Mouse (Mus musculus): ENCODE measurements around the gene Rbms3. TPM values are rescaled to one million over a fixed set of nuclear protein-coding genes. Genes with fewer than 3 reads are reported as not detected.

Gene Rbms3
- polyA plus RNA-seq, 1 experiment from 2014 or later, result 45.9 TPM

- H3K27ac ChIP-seq (replicated peaks; ENCODE audit: low read depth, low read length), result no peak overlapping the region
- H3K27me3 ChIP-seq (ENCODE audit: control insufficient read depth, insufficient read depth, low read length), result no peaks in the 10 kb centered on the region
- H3K9me3 ChIP-seq (replicated peaks; ENCODE audit: control insufficient read depth, low read length), result no peaks in the 10 kb centered on the region
- no peaks in the 10 kb centered on the region for H3K4me1 ChIP-seq (ENCODE audit: control insufficient read depth, insufficient read depth, low read length)
- no peak overlapping the region for H3K4me3 ChIP-seq (ENCODE audit: low read depth, low read length)
- H3K9ac ChIP-seq (replicated peaks; ENCODE audit: low read length), result no peak overlapping the region
- 84% methylated on average over 15 of the region's 15 CpGs for WGBS
- DNase-seq (ENCODE audit: low spot score) (no peak), ATAC-seq (replicated peaks; ENCODE audit: insufficient number of reproducible peaks, low FRiP score, low TSS enrichment, low read depth) (no peak)
- no peak overlapping the region for H3K4me2 ChIP-seq (ENCODE audit: low read depth, low read length)
- no peaks in the 10 kb centered on the region for H3K36me3 ChIP-seq (replicated peaks; ENCODE audit: control insufficient read depth, insufficient read depth, low read depth, low read length)
Observed at GRCm38 (mm10) chr9:117187116-117188034, 442.3 kb downstream of the Rbms3 start.

GRCm38 (mm10) chr9:117180658-117181057, 449.1 kb downstream of the Rbms3 start:
- no peaks in the 10 kb centered on the region for H3K4me1 ChIP-seq (ENCODE audit: control insufficient read depth, insufficient read depth, low read length)
- H3K36me3 ChIP-seq (replicated peaks; ENCODE audit: control insufficient read depth, insufficient read depth, low read depth, low read length), result no peaks in the 10 kb centered on the region
- ATAC-seq (replicated peaks; ENCODE audit: insufficient number of reproducible peaks, low FRiP score, low TSS enrichment, low read depth), result no peak
- H3K9ac ChIP-seq (replicated peaks; ENCODE audit: low read length), result no peak overlapping the region
- no peaks in the 10 kb centered on the region for H3K27me3 ChIP-seq (ENCODE audit: control insufficient read depth, insufficient read depth, low read length)
- H3K9me3 ChIP-seq (replicated peaks; ENCODE audit: control insufficient read depth, low read length), result no peaks in the 10 kb centered on the region
- H3K27ac ChIP-seq (replicated peaks; ENCODE audit: low read depth, low read length), result no peak overlapping the region
- H3K4me3 ChIP-seq (ENCODE audit: low read depth, low read length), result no peak overlapping the region
- H3K4me2 ChIP-seq (ENCODE audit: low read depth, low read length), result no peak overlapping the region
- DNase-seq (ENCODE audit: low spot score), result peak; percentile 57
- WGBS, result 57% methylated on average over 7 of the region's 7 CpGs

- Histone ChIP-seq H3K4me2 (ENCODE audit: low read depth, low read length) (no peak overlapping the region), H3K27me3 (ENCODE audit: control insufficient read depth, insufficient read depth, low read length) (no peaks in the 10 kb centered on the region), H3K9me3 (replicated peaks; ENCODE audit: control insufficient read depth, low read length) (no peaks in the 10 kb centered on the region), H3K27ac (replicated peaks; ENCODE audit: low read depth, low read length) (no peak overlapping the region), H3K9ac (replicated peaks; ENCODE audit: low read length) (no peak overlapping the region), H3K4me1 (ENCODE audit: control insufficient read depth, insufficient read depth, low read length) (no peaks in the 10 kb centered on the region), H3K36me3 (replicated peaks; ENCODE audit: control insufficient read depth, insufficient read depth, low read depth, low read length) (no peaks in the 10 kb centered on the region), H3K4me3 (ENCODE audit: low read depth, low read length) (no peak overlapping the region)
- 90% methylated on average over 4 of the region's 4 CpGs for WGBS
- ATAC-seq (replicated peaks; ENCODE audit: insufficient number of reproducible peaks, low FRiP score, low TSS enrichment, low read depth), result no peak
- DNase-seq (ENCODE audit: low spot score), result no peak
Observed at GRCm38 (mm10) chr9:117178366-117178765, 451.3 kb downstream of the Rbms3 start.

GRCm38 (mm10) chr9:117172526-117172925, 457.2 kb downstream of the Rbms3 start:
- no peak overlapping the region for H3K4me2 ChIP-seq (ENCODE audit: low read depth, low read length)
- 83% methylated on average over 7 of the region's 7 CpGs for WGBS

GRCm38 (mm10) chr9:117169196-117169595, 460.5 kb downstream of the Rbms3 start:
- H3K9ac ChIP-seq (replicated peaks; ENCODE audit: low read length), result no peak overlapping the region
- H3K27me3 ChIP-seq (ENCODE audit: control insufficient read depth, insufficient read depth, low read length), result no peaks in the 10 kb centered on the region
- H3K27ac ChIP-seq (replicated peaks; ENCODE audit: low read depth, low read length), result no peak overlapping the region
- H3K4me3 ChIP-seq (ENCODE audit: low read depth, low read length), result no peak overlapping the region
- 93% methylated on average over 5 of the region's 5 CpGs for WGBS
- ATAC-seq (replicated peaks; ENCODE audit: insufficient number of reproducible peaks, low FRiP score, low TSS enrichment, low read depth) (no peak), DNase-seq (ENCODE audit: low spot score) (no peak)
- H3K9me3 ChIP-seq (replicated peaks; ENCODE audit: control insufficient read depth, low read length), result no peaks in the 10 kb centered on the region
- no peaks in the 10 kb centered on the region for H3K36me3 ChIP-seq (replicated peaks; ENCODE audit: control insufficient read depth, insufficient read depth, low read depth, low read length)
- H3K4me1 ChIP-seq (ENCODE audit: control insufficient read depth, insufficient read depth, low read length), result no peaks in the 10 kb centered on the region
- H3K4me2 ChIP-seq (ENCODE audit: low read depth, low read length), result no peak overlapping the region

More at GRCm38 (mm10) chr9:117172526-117172925, 457.2 kb downstream of the Rbms3 start:
- no peaks in the 10 kb centered on the region for H3K4me1 ChIP-seq (ENCODE audit: control insufficient read depth, insufficient read depth, low read length)
- H3K9me3 ChIP-seq (replicated peaks; ENCODE audit: control insufficient read depth, low read length), result no peaks in the 10 kb centered on the region
- H3K4me3 ChIP-seq (ENCODE audit: low read depth, low read length), result no peak overlapping the region
- ATAC-seq (replicated peaks; ENCODE audit: insufficient number of reproducible peaks, low FRiP score, low TSS enrichment, low read depth), result no peak
- H3K27me3 ChIP-seq (ENCODE audit: control insufficient read depth, insufficient read depth, low read length), result no peaks in the 10 kb centered on the region
- H3K27ac ChIP-seq (replicated peaks; ENCODE audit: low read depth, low read length), result no peak overlapping the region
- H3K9ac ChIP-seq (replicated peaks; ENCODE audit: low read length), result no peak overlapping the region
- DNase-seq (ENCODE audit: low spot score), result no peak
- H3K36me3 ChIP-seq (replicated peaks; ENCODE audit: control insufficient read depth, insufficient read depth, low read depth, low read length), result no peaks in the 10 kb centered on the region

- no peak overlapping the region for H3K4me3 ChIP-seq (ENCODE audit: low read depth, low read length)
- no peaks in the 10 kb centered on the region for H3K27me3 ChIP-seq (ENCODE audit: control insufficient read depth, insufficient read depth, low read length)
- no peak overlapping the region for H3K27ac ChIP-seq (replicated peaks; ENCODE audit: low read depth, low read length)
- H3K4me1 ChIP-seq (ENCODE audit: control insufficient read depth, insufficient read depth, low read length), result no peaks in the 10 kb centered on the region
- DNase-seq (ENCODE audit: low spot score) (peak; percentile 33), ATAC-seq (replicated peaks; ENCODE audit: insufficient number of reproducible peaks, low FRiP score, low TSS enrichment, low read depth) (0 out of 2 replicates have a peak, but pooled peaks have one; percentile 59)
- H3K9ac ChIP-seq (replicated peaks; ENCODE audit: low read length), result no peak overlapping the region
- H3K9me3 ChIP-seq (replicated peaks; ENCODE audit: control insufficient read depth, low read length), result no peaks in the 10 kb centered on the region
- 28% methylated on average over 6 of the region's 6 CpGs for WGBS
- H3K4me2 ChIP-seq (ENCODE audit: low read depth, low read length), result no peak overlapping the region
- no peaks in the 10 kb centered on the region for H3K36me3 ChIP-seq (replicated peaks; ENCODE audit: control insufficient read depth, insufficient read depth, low read depth, low read length)
Observed at GRCm38 (mm10) chr9:117163143-117163542, 466.6 kb downstream of the Rbms3 start.

- 79% methylated on average over 6 of the region's 6 CpGs for WGBS
- Histone ChIP-seq H3K4me1 (ENCODE audit: control insufficient read depth, insufficient read depth, low read length) (no peaks in the 10 kb centered on the region), H3K27me3 (ENCODE audit: control insufficient read depth, insufficient read depth, low read length) (no peaks in the 10 kb centered on the region), H3K36me3 (replicated peaks; ENCODE audit: control insufficient read depth, insufficient read depth, low read depth, low read length) (no peaks in the 10 kb centered on the region), H3K4me2 (ENCODE audit: low read depth, low read length) (no peak overlapping the region), H3K9me3 (replicated peaks; ENCODE audit: control insufficient read depth, low read length) (no peaks in the 10 kb centered on the region), H3K4me3 (ENCODE audit: low read depth, low read length) (no peak overlapping the region), H3K9ac (replicated peaks; ENCODE audit: low read length) (no peak overlapping the region), H3K27ac (replicated peaks; ENCODE audit: low read depth, low read length) (no peak overlapping the region)
- ATAC-seq (replicated peaks; ENCODE audit: insufficient number of reproducible peaks, low FRiP score, low TSS enrichment, low read depth) (no peak), DNase-seq (ENCODE audit: low spot score) (no peak)
Observed at GRCm38 (mm10) chr9:117161150-117161549, 468.6 kb downstream of the Rbms3 start.

GRCm38 (mm10) chr9:117156330-117156905, 473.3 kb downstream of the Rbms3 start:
- H3K27ac ChIP-seq (replicated peaks; ENCODE audit: low read depth, low read length), result 0 out of 2 replicates have a peak overlapping the region, but pooled peaks have one; percentile 13
- H3K4me3 ChIP-seq (ENCODE audit: low read depth, low read length), result no peak overlapping the region
- no peak overlapping the region for H3K4me2 ChIP-seq (ENCODE audit: low read depth, low read length)
- H3K27me3 ChIP-seq (ENCODE audit: control insufficient read depth, insufficient read depth, low read length), result no peaks in the 10 kb centered on the region
- 60% methylated on average over 9 of the region's 9 CpGs for WGBS
- H3K4me1 ChIP-seq (ENCODE audit: control insufficient read depth, insufficient read depth, low read length), result no peaks in the 10 kb centered on the region
- H3K36me3 ChIP-seq (replicated peaks; ENCODE audit: control insufficient read depth, insufficient read depth, low read depth, low read length), result no peaks in the 10 kb centered on the region
- peak; percentile 45 for DNase-seq (ENCODE audit: low spot score)
- H3K9me3 ChIP-seq (replicated peaks; ENCODE audit: control insufficient read depth, low read length), result no peaks in the 10 kb centered on the region
- H3K9ac ChIP-seq (replicated peaks; ENCODE audit: low read length), result no peak overlapping the region
- ATAC-seq (replicated peaks; ENCODE audit: insufficient number of reproducible peaks, low FRiP score, low TSS enrichment, low read depth), result peak; percentile 56; the same call in 1 of the 2 replicates
